Mouse (Mus musculus) liver, postnatal 0 days (tissue): ENCODE data around the gene Rac2. TPM values are rescaled to one million over a fixed set of nuclear protein-coding genes. Genes with fewer than 3 reads are reported as not detected.

Experiments used
- ATAC-seq: fragments of 200-750 bp; cut with Nextera tagmentation; 2 replicates; pipeline ENCODE4 v1.8.0; 2017; ENCODE audit warnings: mild to moderate bottlenecking, moderate library complexity
- DNase-seq: peaks from one replicate; pipeline ENCODE4 v3.0.0-alpha.2; 2016
- H3K27ac ChIP-seq: fragments of 300-500 bp; sonication (generic); 2 replicates; pipeline ENCODE4 v1.5.1; 2014; ENCODE audit warnings: antibody characterized with exemption, moderate library complexity, mild to moderate bottlenecking, low read depth
- H3K27me3 ChIP-seq: fragments of 300-500 bp; sonication (generic); 2 replicates; pipeline ENCODE4 v1.6.1; 2014; ENCODE audit warnings: low read length, control low read depth, mixed read lengths; ENCODE audit not compliant: insufficient read depth
- H3K36me3 ChIP-seq: fragments of 300-500 bp; sonication (generic); replicated peaks from 2 replicates; pipeline ENCODE4 v1.6.1; 2014; ENCODE audit warnings: mild to moderate bottlenecking, control low read depth, low read length, moderate library complexity, mixed read lengths; ENCODE audit not compliant: insufficient read depth
- H3K4me1 ChIP-seq: fragments of 300-500 bp; sonication (generic); 2 replicates; pipeline ENCODE4 v1.6.1; 2014; ENCODE audit warnings: antibody characterized with exemption, mild to moderate bottlenecking, control low read depth; ENCODE audit not compliant: insufficient read depth
- H3K4me2 ChIP-seq: fragments of 300-500 bp; sonication (generic); 2 replicates; pipeline ENCODE4 v1.6.1; 2014; ENCODE audit warnings: low read depth, mild to moderate bottlenecking, low read length, moderate library complexity, mixed read lengths
- H3K4me3 ChIP-seq: fragments of 300-500 bp; sonication (generic); 2 replicates; pipeline ENCODE4 v1.5.1; 2014; ENCODE audit warnings: low read depth, low read length
- H3K9ac ChIP-seq: fragments of 300-500 bp; sonication (generic); replicated peaks from 2 replicates; pipeline ENCODE4 v1.6.1; 2014; ENCODE audit warnings: mild to moderate bottlenecking, moderate library complexity
- H3K9me3 ChIP-seq: fragments of 300-500 bp; sonication (generic); 2 replicates; pipeline ENCODE4 v1.6.1; 2016; ENCODE audit warnings: mild to moderate bottlenecking, control low read depth, low read length, mixed read lengths
- CTCF ChIP-seq: sonication (generic); IDR thresholded peaks from 2 replicates; pipeline ENCODE4 v1.5.1; 2016; ENCODE audit warnings: antibody characterized with exemption, low read depth
- EP300 ChIP-seq: IDR thresholded peaks from 2 replicates; pipeline ENCODE4 v1.6.1; 2016; ENCODE audit warnings: antibody characterized with exemption, low read depth, mild to moderate bottlenecking
- WGBS: fragments of 180-500 bp; shearing (Covaris S2); extraction: QIAGEN DNeasy Blood & Tissue Kit; methylation state at CpG from one replicate; pipeline ENCODE4 v1.1.7; 2014; ENCODE audit not compliant: insufficient replicate concordance; 5-methylcytosine and 5-hydroxymethylcytosine counted together
- polyA plus RNA-seq: library from polyadenylated mRNA; unstranded; fragments of >200 nt; fragmentation: Nextera tagmentation; extraction: Ambion mirVana; gene quantifications from 2 replicates; pipeline ENCODE4 v1.2.1, GENCODE M21; 2015

Rac2 gene
- polyA plus RNA-seq, 1 experiment from 2014 or later = 127 TPM

DNA sequence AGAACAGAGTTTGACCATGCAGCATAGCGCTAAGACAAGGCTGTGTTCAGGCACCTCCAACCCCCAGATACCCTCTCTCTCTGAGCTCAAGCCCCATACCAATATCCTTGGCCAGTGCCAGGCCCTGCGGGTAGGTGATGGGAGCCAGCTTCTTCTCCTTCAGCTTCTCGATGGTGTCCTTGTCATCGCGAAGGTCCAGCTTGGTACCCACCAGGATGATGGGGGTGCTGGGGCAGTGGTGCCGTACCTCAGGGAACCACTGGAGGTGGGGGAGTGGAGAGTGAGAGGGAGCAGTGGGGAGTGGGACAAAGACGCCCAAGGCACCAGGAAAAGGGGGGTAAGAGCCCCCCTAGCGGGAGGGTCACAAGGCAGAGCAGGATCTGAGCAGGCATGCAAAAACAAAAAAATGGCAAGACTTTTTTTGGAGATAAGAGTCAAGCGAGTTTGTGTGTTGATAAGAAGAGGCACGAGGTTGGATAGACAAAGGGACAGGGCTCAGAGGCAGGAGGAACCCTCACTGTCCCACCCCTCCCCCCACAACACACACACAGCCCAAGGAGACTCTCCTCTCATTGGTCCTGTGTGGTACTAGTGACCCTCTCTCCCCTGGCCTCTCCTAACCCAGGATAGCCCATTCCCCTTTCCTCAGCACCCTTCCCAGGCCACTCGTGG is 7.7 kb downstream of the Rac2 start:
- H3K4me1 ChIP-seq = peaks cover 30% of the 10 kb centered on the region
- peak overlapping the region; percentile 68 for H3K27ac ChIP-seq
- H3K9ac ChIP-seq = no peak overlapping the region
- DNase-seq = no peak
- H3K4me3 ChIP-seq = no peak overlapping the region
- peak overlapping the region; percentile 38 for H3K4me2 ChIP-seq
- WGBS = 52% methylated on average over 11 of the region's 11 CpGs
- ATAC-seq = peak; percentile 57
- peaks cover 26% of the 10 kb centered on the region for H3K36me3 ChIP-seq
- no peaks in the 10 kb centered on the region for H3K9me3 ChIP-seq
- H3K27me3 ChIP-seq = no peaks in the 10 kb centered on the region
- TF ChIP-seq EP300 (no peak; the same call in 1 of the 2 replicates), CTCF (no peak)

DNA sequence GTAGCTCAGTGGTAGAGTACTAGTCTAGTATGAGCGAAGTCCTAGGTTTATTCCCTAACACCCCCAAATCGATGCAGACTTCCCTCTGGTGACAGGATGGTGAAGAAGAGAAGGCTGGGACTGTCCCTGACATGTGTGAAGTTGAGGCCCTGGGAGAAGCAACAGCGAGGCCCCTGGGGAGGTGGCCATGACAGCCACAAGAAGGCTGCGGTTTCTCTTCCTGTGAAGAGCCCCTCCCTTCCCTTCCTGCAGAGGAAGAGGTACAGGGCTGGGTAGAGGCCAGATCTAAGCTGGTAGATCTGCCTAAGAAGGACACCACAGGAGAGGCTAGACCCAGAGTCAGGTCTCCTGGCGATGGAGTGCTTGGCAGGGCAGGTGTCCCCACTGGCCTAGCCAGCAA is 8.6 kb downstream of the Rac2 start:
- no peak for TF ChIP-seq CTCF
- no peak for TF ChIP-seq EP300
- Histone ChIP-seq H3K9me3 (no peaks in the 10 kb centered on the region), H3K27me3 (no peaks in the 10 kb centered on the region), H3K27ac (peak overlapping the region; percentile 68), H3K9ac (no peak overlapping the region; the same call in 1 of the 2 replicates), H3K4me3 (no peak overlapping the region), H3K4me2 (peak overlapping the region; percentile 38), H3K36me3 (peaks cover 19% of the 10 kb centered on the region; the same call in 1 of the 2 replicates), H3K4me1 (peaks cover 30% of the 10 kb centered on the region)
- WGBS = 30% methylated on average over 5 of the region's 5 CpGs
- ATAC-seq = peak; percentile 69
- peak; percentile 56 for DNase-seq

DNA sequence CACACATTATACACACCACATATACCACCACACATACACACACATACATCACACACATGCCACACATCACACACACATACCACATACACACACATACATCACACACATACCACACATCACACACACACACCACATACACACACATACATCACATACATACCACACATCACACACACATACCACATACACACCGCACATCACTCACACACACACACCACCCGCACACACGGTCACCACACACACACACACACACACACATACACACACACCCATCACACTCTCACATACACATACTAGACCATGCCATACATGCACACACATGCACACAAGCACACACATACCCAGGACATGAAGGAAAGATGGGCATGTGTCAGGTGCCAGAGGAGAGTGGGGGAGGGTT is 9.2 kb downstream of the Rac2 start:
- Histone ChIP-seq H3K36me3 (peaks cover 15% of the 10 kb centered on the region; the same call in 1 of the 2 replicates), H3K4me2 (peak overlapping the region; percentile 38), H3K27me3 (no peaks in the 10 kb centered on the region), H3K9me3 (no peaks in the 10 kb centered on the region), H3K4me1 (peaks cover 28% of the 10 kb centered on the region), H3K27ac (no peak overlapping the region), H3K4me3 (no peak overlapping the region), H3K9ac (no peak overlapping the region)
- WGBS = 90% methylated on average over 3 of the region's 3 CpGs
- DNase-seq (no peak), ATAC-seq (no peak)
- TF ChIP-seq CTCF (no peak), EP300 (no peak)

DNA sequence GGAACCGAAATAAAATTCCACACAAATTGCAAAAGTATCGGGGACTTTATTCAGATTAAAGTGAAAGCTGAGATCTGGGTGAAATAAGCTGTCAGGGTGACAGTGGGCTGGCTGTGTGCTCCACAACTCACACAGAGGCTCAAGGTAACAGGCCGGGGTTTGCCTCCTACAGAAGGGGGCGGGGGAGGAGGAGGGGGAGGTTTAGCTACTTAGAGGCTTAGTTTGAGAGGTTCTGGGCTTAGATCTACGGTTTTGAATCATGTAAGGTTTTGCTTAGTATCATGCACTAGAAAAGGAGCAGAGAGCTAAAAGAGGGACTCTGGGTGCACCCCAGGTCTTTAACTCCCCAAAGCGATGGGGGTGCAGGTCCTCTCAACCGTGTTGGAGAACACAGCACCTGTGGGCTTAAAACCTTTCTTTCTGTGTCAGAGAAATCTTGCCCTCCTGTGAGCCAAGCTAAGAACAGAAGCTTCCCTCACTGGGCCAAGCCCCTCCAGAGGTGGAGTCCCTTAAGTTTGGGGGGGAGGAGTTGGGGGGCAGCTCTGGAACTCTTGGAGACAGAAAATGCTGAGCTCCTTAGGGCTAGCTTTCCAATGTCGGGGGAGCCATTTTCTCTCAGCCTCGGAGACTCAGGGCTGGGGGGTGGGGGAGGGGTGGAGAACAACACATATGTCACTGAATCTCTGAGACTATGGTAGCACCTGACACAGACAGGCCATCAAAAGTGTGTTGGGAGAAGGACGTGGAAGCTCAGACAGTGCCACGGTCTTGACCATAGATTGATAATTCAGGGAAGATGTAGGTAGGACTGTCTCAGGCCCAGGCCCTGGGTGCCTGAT is 13.2 kb downstream of the Rac2 start:
- Histone ChIP-seq H3K27ac (no peak overlapping the region), H3K4me2 (no peak overlapping the region), H3K36me3 (peaks cover 2% of the 10 kb centered on the region; the same call in 1 of the 2 replicates), H3K4me1 (peaks cover 7% of the 10 kb centered on the region), H3K9me3 (no peaks in the 10 kb centered on the region), H3K9ac (no peak overlapping the region), H3K4me3 (no peak overlapping the region), H3K27me3 (no peaks in the 10 kb centered on the region)
- TF ChIP-seq EP300 = no peak
- TF ChIP-seq CTCF = no peak
- ATAC-seq = no peak
- 54% methylated on average over 11 of the region's 11 CpGs for whole genome bisulfite sequencing
- DNase-seq = no peak

DNA sequence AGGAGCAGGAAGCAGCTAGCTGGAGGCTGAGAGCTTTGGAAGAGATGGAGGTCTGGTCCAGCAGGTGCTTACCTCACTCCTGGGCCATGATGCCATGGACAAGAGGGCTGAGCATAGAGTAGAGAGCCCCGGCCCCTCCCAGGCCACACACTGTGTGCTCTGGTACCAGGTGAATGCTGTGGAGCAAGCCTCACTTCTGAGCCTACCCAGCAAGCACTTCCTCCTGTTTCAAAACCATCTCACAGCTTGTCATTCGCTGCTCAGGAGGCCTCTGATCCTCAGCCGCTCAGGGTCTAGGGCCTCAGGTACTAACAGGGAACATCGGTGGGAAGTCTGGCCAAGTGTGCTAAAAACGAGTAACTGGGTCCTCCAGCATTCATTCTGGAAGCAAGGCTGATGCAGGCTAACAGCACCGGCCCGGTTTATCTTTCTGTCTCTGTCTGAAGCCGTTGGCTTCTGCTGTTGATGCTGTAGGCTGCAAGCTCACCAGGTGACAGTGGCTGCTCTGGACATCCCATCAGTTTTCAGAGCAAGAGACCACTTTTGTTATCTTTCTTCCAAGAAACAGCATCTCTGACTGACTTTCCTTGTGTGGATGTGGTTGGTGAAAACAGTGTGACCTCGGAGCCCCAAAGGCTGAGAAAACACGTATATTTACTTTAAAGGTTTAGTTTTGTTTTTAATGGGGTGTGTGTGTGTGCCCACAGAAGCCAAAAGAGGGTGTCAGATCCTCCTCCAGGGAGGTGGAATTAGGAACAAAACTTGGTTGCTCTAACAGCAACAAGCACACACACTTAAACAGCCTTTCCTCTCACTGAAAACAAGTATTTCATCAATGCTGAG is 14.7 kb downstream of the Rac2 start:
- H3K4me1 ChIP-seq = no peaks in the 10 kb centered on the region; the same call in 1 of the 2 replicates
- H3K4me2 ChIP-seq = no peak overlapping the region
- no peaks in the 10 kb centered on the region for H3K27me3 ChIP-seq
- H3K27ac ChIP-seq = no peak overlapping the region
- H3K9me3 ChIP-seq = no peaks in the 10 kb centered on the region
- no peak overlapping the region for H3K4me3 ChIP-seq
- no peak for ATAC-seq
- 47% methylated on average over 10 of the region's 10 CpGs for WGBS
- H3K9ac ChIP-seq = no peak overlapping the region
- TF ChIP-seq CTCF (no peak), EP300 (no peak)
- DNase-seq = no peak
- H3K36me3 ChIP-seq = peaks cover 2% of the 10 kb centered on the region; the same call in 1 of the 2 replicates
